Mouse (Mus musculus) lung, embryonic 14.5 days (tissue): ENCODE results near the gene Eya4. TPM values are rescaled to one million over a fixed set of nuclear protein-coding genes. Genes with fewer than 3 reads are reported as not detected.

ENCODE experiments used
- ATAC-seq: fragments of 200-750 bp; cut with Nextera tagmentation; 2 replicates; pipeline ENCODE4 v1.8.0; 2017; ENCODE audit warnings: mild to moderate bottlenecking, moderate TSS enrichment, moderate library complexity; ENCODE audit not compliant: insufficient read depth
- DNase-seq: peaks from one replicate; pipeline ENCODE4 v3.0.0-alpha.2; 2015
- H3K27ac ChIP-seq: fragments of 300-500 bp; sonication (generic); 2 replicates; pipeline ENCODE4 v1.5.1; 2014; ENCODE audit warnings: low read depth, mild to moderate bottlenecking, moderate library complexity
- H3K27me3 ChIP-seq: fragments of 300-500 bp; sonication (generic); 2 replicates; pipeline ENCODE4 v1.6.1; 2014; ENCODE audit warnings: low read length, control low read depth; ENCODE audit not compliant: insufficient read depth
- H3K36me3 ChIP-seq: fragments of 300-500 bp; sonication (generic); 2 replicates; pipeline ENCODE4 v1.6.1; 2014; ENCODE audit warnings: control low read depth; ENCODE audit not compliant: insufficient read depth
- H3K4me1 ChIP-seq: fragments of 300-500 bp; sonication (generic); 2 replicates; pipeline ENCODE4 v1.6.1; 2014; ENCODE audit warnings: antibody characterized with exemption, control low read depth; ENCODE audit not compliant: insufficient read depth
- H3K4me2 ChIP-seq: fragments of 300-500 bp; sonication (generic); 2 replicates; pipeline ENCODE4 v1.6.1; 2014; ENCODE audit warnings: mild to moderate bottlenecking
- H3K4me3 ChIP-seq: fragments of 300-500 bp; sonication (generic); 2 replicates; pipeline ENCODE4 v1.5.1; 2014; ENCODE audit warnings: low read depth, low read length
- H3K9ac ChIP-seq: fragments of 300-500 bp; sonication (generic); 2 replicates; pipeline ENCODE4 v1.6.1; 2014
- H3K9me3 ChIP-seq: fragments of 300-500 bp; sonication (generic); 2 replicates; pipeline ENCODE4 v1.6.1; 2016; ENCODE audit warnings: low read depth, low read length, control low read depth
- CTCF ChIP-seq: IDR thresholded peaks from 2 replicates; pipeline ENCODE4 v1.5.1; 2016; ENCODE audit warnings: antibody characterized with exemption, low read depth
- WGBS: fragments of 180-500 bp; shearing (Covaris S2); extraction: QIAGEN DNeasy Blood & Tissue Kit; methylation state at CpG from one replicate; pipeline ENCODE4 v1.1.7; 2014; 5-methylcytosine and 5-hydroxymethylcytosine counted together
- polyA plus RNA-seq: library from polyadenylated mRNA; unstranded; fragments of >200 nt; fragmentation: Nextera tagmentation; extraction: Ambion mirVana; gene quantifications from 2 replicates; pipeline ENCODE4 v1.2.1, GENCODE M21; 2014

The Eya4 gene
- polyA plus RNA-seq, 1 experiment from 2014 or later, result 1.0 TPM

DNA sequence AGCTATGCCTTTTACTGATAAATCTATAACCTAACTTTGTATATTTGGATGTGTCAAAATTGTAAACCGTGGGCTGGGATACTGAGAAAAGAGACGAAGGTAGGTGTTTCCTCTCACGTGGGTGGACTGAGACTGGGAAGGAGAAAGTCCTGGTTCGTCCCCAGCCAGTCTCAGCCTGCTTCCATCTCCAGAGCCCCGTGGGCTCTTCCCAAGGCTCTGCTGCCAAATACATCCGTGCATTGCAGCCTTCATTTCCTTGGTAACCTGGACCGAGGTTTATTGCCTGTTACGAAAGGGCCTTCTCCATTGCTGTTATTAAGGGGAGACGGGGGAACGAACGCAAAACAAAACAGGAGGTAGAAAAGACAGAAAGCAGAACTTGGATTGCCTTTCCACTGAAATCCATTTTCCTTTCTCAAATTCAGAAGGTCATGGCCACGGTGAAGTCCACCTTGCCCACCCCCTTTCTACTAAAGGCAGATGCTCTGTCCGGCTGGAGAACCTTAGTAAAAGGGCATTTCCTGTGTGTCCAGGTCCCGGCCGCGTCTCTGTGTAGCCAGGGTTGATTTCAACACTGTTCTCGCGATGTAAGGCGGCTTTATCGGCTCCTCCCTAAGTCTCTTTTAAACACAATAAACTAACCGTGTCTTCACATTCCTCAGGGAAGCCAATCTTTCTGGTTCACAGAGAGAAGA lies 273.7 kb downstream of the Eya4 start:
- no peaks in the 10 kb centered on the region for H3K27me3 ChIP-seq
- TF ChIP-seq CTCF, result no peak
- DNase-seq, result peak; percentile 72
- H3K9me3 ChIP-seq, result no peaks in the 10 kb centered on the region
- peak overlapping the region; percentile 13; the same call in 1 of the 2 replicates for H3K9ac ChIP-seq
- H3K36me3 ChIP-seq, result no peaks in the 10 kb centered on the region
- peak overlapping the region; percentile 12; the same call in 1 of the 2 replicates for H3K27ac ChIP-seq
- H3K4me1 ChIP-seq, result peaks cover 5% of the 10 kb centered on the region
- H3K4me3 ChIP-seq, result peak overlapping the region; percentile 17
- 36% methylated on average over 21 of the region's 21 CpGs for WGBS
- peak; percentile 52; the same call in 1 of the 2 replicates for ATAC-seq
- peak overlapping the region; percentile 51 for H3K4me2 ChIP-seq

GRCm38 (mm10) chr10:23073431-23073830 lies 277.2 kb downstream of the Eya4 start:
- no peaks in the 10 kb centered on the region for H3K36me3 ChIP-seq
- TF ChIP-seq CTCF, result no peak
- DNase-seq, result no peak
- no peak overlapping the region for H3K9ac ChIP-seq
- H3K4me3 ChIP-seq, result no peak overlapping the region
- H3K27me3 ChIP-seq, result no peaks in the 10 kb centered on the region
- no peak for ATAC-seq
- H3K27ac ChIP-seq, result no peak overlapping the region
- WGBS, result 71% methylated on average over 2 of the region's 2 CpGs
- H3K9me3 ChIP-seq, result no peaks in the 10 kb centered on the region
- peaks cover 5% of the 10 kb centered on the region for H3K4me1 ChIP-seq
- no peak overlapping the region for H3K4me2 ChIP-seq

DNA sequence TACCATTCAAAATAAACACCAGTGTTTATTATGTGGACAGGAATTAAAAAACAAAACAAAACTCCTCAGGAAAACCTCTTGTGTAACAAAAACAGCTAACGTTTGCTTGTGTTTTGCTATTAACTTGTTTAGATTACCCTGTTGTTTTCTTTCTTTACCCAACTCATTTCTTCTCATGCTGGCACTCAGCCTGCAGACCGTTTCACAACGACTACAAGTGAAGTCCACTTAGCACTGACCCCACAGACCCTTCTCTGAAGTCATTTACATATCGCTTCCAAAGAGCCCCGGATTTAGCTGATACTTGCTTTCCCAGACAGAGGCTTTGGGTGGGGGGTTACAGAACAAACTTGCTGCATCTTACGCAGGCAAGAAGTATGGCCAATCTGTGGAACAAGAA lies 286.9 kb downstream of the Eya4 start:
- H3K9ac ChIP-seq, result no peak overlapping the region
- 32% methylated on average over 6 of the region's 6 CpGs for WGBS
- H3K27ac ChIP-seq, result peak overlapping the region; percentile 12
- H3K9me3 ChIP-seq, result no peaks in the 10 kb centered on the region
- no peaks in the 10 kb centered on the region for H3K36me3 ChIP-seq
- TF ChIP-seq CTCF, result no peak
- H3K4me2 ChIP-seq, result no peak overlapping the region
- H3K27me3 ChIP-seq, result no peaks in the 10 kb centered on the region
- peaks cover 18% of the 10 kb centered on the region; the same call in 1 of the 2 replicates for H3K4me1 ChIP-seq
- no peak overlapping the region for H3K4me3 ChIP-seq
- ATAC-seq (no peak; the same call in 1 of the 2 replicates), DNase-seq (peak; percentile 80)

- H3K27ac ChIP-seq, result no peak overlapping the region
Observed at GRCm38 (mm10) chr10:23062719-23063118, 287.9 kb downstream of the Eya4 start.

DNA sequence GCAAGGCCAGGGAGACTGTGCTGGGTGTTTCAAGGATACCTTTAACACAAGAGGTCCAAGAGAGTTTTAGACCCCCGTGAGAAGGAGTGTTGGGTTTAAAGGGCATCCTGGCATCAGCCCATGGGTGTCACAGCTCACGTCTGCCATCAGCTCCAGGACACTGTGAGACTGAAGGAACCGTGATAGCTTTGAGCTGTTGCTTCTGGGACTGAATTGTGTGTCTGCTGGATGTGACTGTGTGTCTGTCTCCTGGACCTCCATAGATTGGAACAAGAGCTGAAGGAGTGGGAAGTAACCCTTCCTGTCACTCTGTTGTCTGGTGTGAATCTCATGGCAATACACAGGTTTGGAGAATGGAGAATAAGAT lies 289.9 kb downstream of the Eya4 start:
- no peak for TF ChIP-seq CTCF
- Histone ChIP-seq H3K4me3 (no peak overlapping the region), H3K27ac (peak overlapping the region; percentile 81), H3K4me1 (peaks cover 18% of the 10 kb centered on the region; the same call in 1 of the 2 replicates), H3K36me3 (no peaks in the 10 kb centered on the region), H3K4me2 (peak overlapping the region; percentile 23; the same call in 1 of the 2 replicates), H3K9me3 (no peaks in the 10 kb centered on the region), H3K27me3 (no peaks in the 10 kb centered on the region), H3K9ac (no peak overlapping the region)
- 31% methylated on average over 3 of the region's 3 CpGs for WGBS
- DNase-seq (no peak), ATAC-seq (peak; percentile 48)

More at GRCm38 (mm10) chr10:23062719-23063118, 287.9 kb downstream of the Eya4 start:
- TF ChIP-seq CTCF, result no peak
- 73% methylated on average over 5 of the region's 5 CpGs for WGBS
- ATAC-seq (no peak), DNase-seq (no peak)
- Histone ChIP-seq H3K4me2 (no peak overlapping the region), H3K36me3 (no peaks in the 10 kb centered on the region), H3K9ac (no peak overlapping the region), H3K4me1 (peaks cover 18% of the 10 kb centered on the region; the same call in 1 of the 2 replicates), H3K4me3 (no peak overlapping the region), H3K27me3 (no peaks in the 10 kb centered on the region), H3K9me3 (no peaks in the 10 kb centered on the region)

DNA sequence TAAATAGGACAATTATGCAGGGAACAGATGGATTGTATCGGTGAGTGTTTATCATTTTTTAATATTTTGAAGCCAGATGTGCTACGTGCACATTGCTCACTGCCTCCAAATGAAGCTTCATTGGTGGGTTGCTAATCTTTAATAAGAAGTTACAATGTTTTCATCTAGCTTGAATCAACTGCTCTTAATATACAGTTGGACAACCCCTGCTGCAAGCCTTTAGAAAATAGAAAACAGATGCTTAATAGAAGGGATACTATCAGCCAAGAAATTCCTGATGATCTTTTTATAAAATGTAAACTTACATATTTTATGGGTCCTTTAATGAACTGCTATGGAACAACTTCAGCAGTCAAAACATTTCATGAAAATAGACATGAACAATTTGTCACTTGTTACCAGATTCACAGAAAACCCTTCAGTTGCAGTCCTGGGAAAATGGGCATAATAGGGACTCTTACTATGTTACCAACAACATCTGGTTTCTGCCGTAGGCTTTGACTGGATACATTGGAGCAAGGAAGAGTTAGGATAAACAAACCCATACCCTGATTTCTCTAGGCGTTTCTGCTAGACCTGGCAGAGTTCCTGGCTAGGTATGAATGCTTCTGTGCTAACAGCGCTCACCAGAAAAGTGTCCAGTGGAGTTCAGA lies 290.4 kb downstream of the Eya4 start:
- no peaks in the 10 kb centered on the region for H3K27me3 ChIP-seq
- peak overlapping the region; percentile 23; the same call in 1 of the 2 replicates for H3K4me2 ChIP-seq
- peaks cover 18% of the 10 kb centered on the region; the same call in 1 of the 2 replicates for H3K4me1 ChIP-seq
- no peaks in the 10 kb centered on the region for H3K36me3 ChIP-seq
- peak; percentile 86 for DNase-seq
- TF ChIP-seq CTCF, result no peak
- no peaks in the 10 kb centered on the region for H3K9me3 ChIP-seq
- H3K4me3 ChIP-seq, result no peak overlapping the region
- H3K27ac ChIP-seq, result peak overlapping the region; percentile 81
- H3K9ac ChIP-seq, result no peak overlapping the region
- ATAC-seq, result peak; percentile 87
- 32% methylated on average over 5 of the region's 5 CpGs for WGBS

DNA sequence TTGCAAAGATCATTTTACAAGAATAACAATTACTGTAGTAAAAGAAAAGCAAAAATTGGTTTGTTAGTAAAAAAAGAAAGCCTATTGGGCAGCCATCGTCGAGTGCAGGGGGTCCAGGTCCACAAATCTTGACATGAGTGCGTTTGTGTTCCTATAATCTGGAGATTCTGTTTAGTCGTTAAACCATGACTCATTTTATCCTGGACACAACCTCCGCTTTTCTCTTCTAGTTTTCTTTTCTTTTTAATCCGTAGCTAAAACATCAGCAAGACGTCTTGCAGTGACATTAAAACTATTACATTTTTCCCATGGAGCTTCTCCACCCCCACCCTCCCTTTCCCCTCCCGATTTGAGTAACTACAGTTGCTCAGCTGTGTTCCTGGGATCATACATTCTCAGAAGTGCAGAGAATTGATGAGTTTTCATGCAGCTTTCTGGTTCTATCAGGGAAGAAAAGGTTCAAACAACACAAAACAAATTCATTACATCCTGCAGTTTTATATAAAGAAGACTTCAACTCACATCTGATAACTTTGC lies 297.1 kb downstream of the Eya4 start:
- no peak overlapping the region for H3K4me2 ChIP-seq
- H3K4me1 ChIP-seq, result peaks cover 10% of the 10 kb centered on the region
- H3K4me3 ChIP-seq, result no peak overlapping the region
- H3K36me3 ChIP-seq, result no peaks in the 10 kb centered on the region
- H3K9me3 ChIP-seq, result no peaks in the 10 kb centered on the region
- peak overlapping the region; percentile 44 for H3K27ac ChIP-seq
- ATAC-seq, result no peak
- no peaks in the 10 kb centered on the region for H3K27me3 ChIP-seq
- WGBS, result 57% methylated on average over 8 of the region's 8 CpGs
- H3K9ac ChIP-seq, result no peak overlapping the region
- no peak for TF ChIP-seq CTCF
- DNase-seq, result no peak
